Mouse (Mus musculus): ENCODE measurements around the gene Slc25a51.

GRCm38 (mm10) chr4:45412433-45413192 is 4.0 kb upstream of the Slc25a51 start:
- no peak for TF ChIP-seq CTCF (conservative IDR thresholded peaks at IDR 0.05; ENCODE audit: insufficient read depth, insufficient read length, low read depth, low read length)
- TF ChIP-seq POLR2A (IDR thresholded peaks at IDR 0.05; ENCODE audit: low read depth, low read length) = no peak
